Mouse (Mus musculus) bone marrow macrophage, adult 2 months (primary cell): ENCODE results near the gene Grip1. TPM values are rescaled to one million over a fixed set of nuclear protein-coding genes. Genes with fewer than 3 reads are reported as not detected.

ENCODE experiments used
- H3K27ac ChIP-seq: 2 replicates; pipeline ENCODE4 v1.5.1; 2012; ENCODE audit warnings: low read depth, low read length; ENCODE audit not compliant: insufficient read depth
- H3K4me1 ChIP-seq: 2 replicates; pipeline ENCODE4 v1.6.1; 2012; ENCODE audit warnings: low read length; ENCODE audit not compliant: control insufficient read depth, insufficient read depth
- H3K4me3 ChIP-seq: 2 replicates; pipeline ENCODE4 v1.5.1; 2012; ENCODE audit warnings: mild to moderate bottlenecking, low read length, moderate library complexity; ENCODE audit not compliant: insufficient read depth
- CTCF ChIP-seq: IDR thresholded peaks from 2 replicates; pipeline ENCODE4 v1.5.1; 2012; ENCODE audit warnings: low read depth, mild to moderate bottlenecking, low read length, moderate library complexity
- POLR2A ChIP-seq: IDR thresholded peaks from 2 replicates; pipeline ENCODE4 v1.6.1; 2012; ENCODE audit warnings: mild to moderate bottlenecking, low read depth, low read length, borderline replicate concordance
- polyA plus RNA-seq: library from polyadenylated mRNA; stranded (reverse); fragments of >200 nt; gene quantifications from 2 replicates; pipeline ENCODE4 v1.2.4, GENCODE M21; 2012; ENCODE audit not compliant: missing spikeins, insufficient read depth, insufficient read length

The Grip1 gene
- polyA plus RNA-seq, 1 experiment = not detected

DNA sequence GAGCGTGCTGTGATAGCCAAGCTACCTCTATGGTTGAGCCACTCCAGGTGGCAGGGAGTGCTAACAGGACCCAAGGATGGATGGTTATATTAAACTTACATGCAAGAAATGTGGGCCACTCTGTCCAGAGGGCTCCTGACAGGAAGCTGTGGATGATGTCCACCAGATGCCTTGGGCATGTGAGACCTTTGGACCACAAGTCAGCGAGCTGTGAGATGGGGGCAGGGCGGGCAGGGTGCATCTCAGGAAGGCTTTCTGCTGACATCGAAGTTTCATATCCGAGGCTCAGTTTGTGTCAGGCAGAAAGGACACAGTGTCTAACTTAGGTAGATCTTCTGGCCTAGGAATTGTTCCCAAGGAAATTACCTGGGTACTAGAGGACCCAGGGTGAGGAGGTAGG lies 362.4 kb downstream of the Grip1 start:
- no peak overlapping the region for H3K4me3 ChIP-seq
- TF ChIP-seq POLR2A = no peak
- TF ChIP-seq CTCF = no peak
- H3K27ac ChIP-seq = no peak overlapping the region
- H3K4me1 ChIP-seq = no peaks in the 10 kb centered on the region

- TF ChIP-seq CTCF (no peak), POLR2A (no peak)
- Histone ChIP-seq H3K27ac (no peak overlapping the region), H3K4me1 (no peaks in the 10 kb centered on the region), H3K4me3 (no peak overlapping the region)
Measured at GRCm38 (mm10) chr10:119818381-119818780, 364.8 kb downstream of the Grip1 start.

DNA sequence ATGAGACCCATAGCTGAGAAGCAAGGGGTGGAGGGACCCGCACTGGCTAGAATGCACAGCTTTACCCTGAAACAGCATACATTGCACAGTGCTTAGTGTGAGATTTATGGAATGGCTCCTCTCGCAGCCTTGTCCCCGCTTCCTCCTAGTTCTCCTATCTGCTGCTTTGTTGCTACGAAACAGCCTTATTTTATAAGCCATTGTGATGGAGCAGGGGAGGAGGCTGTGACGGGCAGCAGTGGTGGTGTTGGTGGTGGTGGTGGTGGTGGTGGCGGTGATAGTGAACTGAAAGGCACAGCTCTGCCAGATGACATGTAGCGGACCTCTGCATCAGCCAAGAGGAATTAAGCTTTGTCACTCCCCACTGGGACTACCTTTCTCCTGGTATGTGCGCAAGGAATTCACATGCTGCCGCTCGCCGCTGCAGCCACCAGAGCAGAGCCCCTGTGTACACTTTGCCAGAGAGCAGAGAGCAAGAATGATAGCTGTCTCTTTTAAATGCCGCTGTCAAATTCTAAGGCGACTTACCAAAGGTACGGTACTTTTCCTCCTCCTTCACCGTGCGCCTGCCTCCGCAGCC lies 365.6 kb downstream of the Grip1 start:
- Histone ChIP-seq H3K27ac (no peak overlapping the region), H3K4me3 (no peak overlapping the region), H3K4me1 (no peaks in the 10 kb centered on the region)
- TF ChIP-seq CTCF (no peak), POLR2A (no peak)

DNA sequence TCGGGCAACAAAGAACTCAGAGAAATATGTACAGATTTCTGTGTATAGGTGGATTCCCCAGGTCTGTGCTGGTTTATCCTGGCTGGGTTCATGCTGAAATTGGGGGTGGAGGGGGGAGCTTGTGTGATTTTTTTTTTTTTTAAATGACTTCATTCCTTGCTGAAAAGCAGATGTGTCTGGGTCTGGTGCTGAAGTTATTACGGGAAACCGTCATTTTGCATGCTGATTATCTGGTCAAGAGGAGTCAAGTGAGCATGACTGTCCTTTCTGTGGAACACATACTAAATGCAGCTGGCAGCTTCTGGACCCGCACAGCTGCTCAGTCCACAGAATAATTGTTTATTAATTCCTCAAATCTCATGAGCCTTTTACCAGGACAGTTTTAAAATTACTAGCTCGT lies 366.1 kb downstream of the Grip1 start:
- Histone ChIP-seq H3K4me3 (no peak overlapping the region), H3K27ac (no peak overlapping the region), H3K4me1 (no peaks in the 10 kb centered on the region)
- no peak for TF ChIP-seq CTCF

- Histone ChIP-seq H3K4me3 (no peak overlapping the region), H3K4me1 (no peaks in the 10 kb centered on the region), H3K27ac (no peak overlapping the region)
- TF ChIP-seq CTCF (no peak), POLR2A (no peak)
Measured at GRCm38 (mm10) chr10:119820428-119820827, 366.8 kb downstream of the Grip1 start.

DNA sequence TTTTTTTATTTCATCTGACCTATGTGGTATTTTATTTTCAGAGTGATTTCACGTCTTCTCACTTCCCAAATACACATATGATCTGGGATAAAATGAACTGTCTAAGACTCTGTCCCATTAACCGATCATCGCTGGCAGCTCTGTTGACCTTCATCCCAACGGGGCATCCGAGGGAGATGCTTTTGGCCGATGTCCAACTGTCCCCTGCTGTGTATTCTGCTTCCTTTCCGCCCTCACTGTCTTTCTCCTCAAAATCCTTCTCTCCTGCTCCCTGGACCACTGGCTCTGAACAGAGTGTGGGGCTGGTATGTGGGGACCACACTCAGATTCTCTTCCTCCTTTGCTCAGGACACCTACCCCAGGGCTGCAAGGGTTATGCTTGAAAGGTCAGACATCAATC lies 370.1 kb downstream of the Grip1 start:
- TF ChIP-seq CTCF (no peak), POLR2A (no peak)

GRCm38 (mm10) chr10:119824521-119824920 lies 370.9 kb downstream of the Grip1 start:
- Histone ChIP-seq H3K4me1 (no peaks in the 10 kb centered on the region), H3K4me3 (no peak overlapping the region), H3K27ac (no peak overlapping the region)
- TF ChIP-seq POLR2A (no peak), CTCF (no peak)

More for the DNA sequence above, 370.1 kb downstream of the Grip1 start:
- Histone ChIP-seq H3K4me3 (no peak overlapping the region), H3K27ac (no peak overlapping the region), H3K4me1 (no peaks in the 10 kb centered on the region)

GRCm38 (mm10) chr10:119830388-119830956 lies 376.8 kb downstream of the Grip1 start:
- no peaks in the 10 kb centered on the region for H3K4me1 ChIP-seq
- H3K27ac ChIP-seq = no peak overlapping the region
- no peak overlapping the region for H3K4me3 ChIP-seq
- TF ChIP-seq POLR2A (no peak), CTCF (no peak)

DNA sequence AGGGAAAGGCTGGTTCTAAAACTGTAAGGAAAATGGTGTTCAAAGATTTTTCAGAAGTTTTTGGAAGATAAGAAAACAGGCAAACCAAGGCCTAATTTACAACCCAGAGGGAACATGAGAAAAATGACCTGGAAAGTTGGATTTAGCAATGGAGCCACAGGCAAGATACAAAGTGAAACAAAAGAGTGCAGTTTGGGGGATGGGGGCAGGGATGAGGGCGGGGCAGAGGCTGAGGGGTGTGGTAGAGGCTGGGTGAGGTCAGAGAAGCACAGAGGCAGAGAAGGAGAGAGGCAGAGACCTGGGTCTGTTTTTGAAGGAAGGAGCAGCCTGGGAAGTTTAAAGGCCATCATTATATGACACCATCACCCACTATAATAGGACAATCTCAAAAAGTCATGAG lies 377.5 kb downstream of the Grip1 start:
- no peak overlapping the region for H3K27ac ChIP-seq
- H3K4me1 ChIP-seq = no peaks in the 10 kb centered on the region
- no peak for TF ChIP-seq POLR2A
- TF ChIP-seq CTCF = no peak
- H3K4me3 ChIP-seq = no peak overlapping the region

- Histone ChIP-seq H3K4me3 (no peak overlapping the region), H3K27ac (no peak overlapping the region), H3K4me1 (no peaks in the 10 kb centered on the region)
- no peak for TF ChIP-seq CTCF
- no peak for TF ChIP-seq POLR2A
Measured at GRCm38 (mm10) chr10:119833334-119833733, 379.7 kb downstream of the Grip1 start.
